Comparison of ENCODE assay signal across 16 mouse cellular contexts in genomic region chr11:54940056-54940455, GRCm38 (mm10). TPM values are rescaled to one million over a fixed set of nuclear protein-coding genes. Genes with fewer than 3 reads are reported as not detected.
A peak's percentile ranks its signal among the peaks of the same experiment; 100 is the strongest.
DNase-seq lines count a peak whose midpoint lies in the region; ATAC-seq and TF ChIP-seq lines count a peak whose summit lies in the region.
"Had no signal": no experiment of that assay in that cellular context is flagged by ENCODE, and none has a peak within 500 bp of the region (broad histone marks: within the 10 kb centered on the region; RNA-seq: fewer than 3 reads in every experiment).

No protein-coding gene starts in this region.

- H3K4me2 ChIP-seq in hindbrain, postnatal 0 days (ENCODE audit: low read depth, low read length), result no peak overlapping the region
- no peak overlapping the region for H3K4me2 ChIP-seq in hindbrain, embryonic 14.5 days (replicated peaks)
- H3K4me2 ChIP-seq: heart, embryonic 13.5 days; hindbrain, embryonic 15.5 days; limb, embryonic 15.5 days; lung, embryonic 15.5 days had no signal

- 58% methylated on average over 7 of the region's 7 CpGs for WGBS in hindbrain, postnatal 0 days
- 74% methylated on average over 7 of the region's 7 CpGs for WGBS in hindbrain, embryonic 14.5 days

- ATAC-seq in hindbrain, postnatal 0 days, result 0 out of 2 replicates have a peak, but pooled peaks have one; percentile 15
- no peak for ATAC-seq in hindbrain, embryonic 14.5 days (ENCODE audit: low FRiP score)

- no peak overlapping the region for H3K9ac ChIP-seq in hindbrain, postnatal 0 days (replicated peaks; ENCODE audit: low read length)
- H3K9ac ChIP-seq in hindbrain, embryonic 14.5 days, result no peak overlapping the region
- H3K9ac ChIP-seq: hindbrain, embryonic 15.5 days; limb, embryonic 15.5 days; lung, embryonic 15.5 days had no signal

- TF ChIP-seq CTCF in hindbrain, postnatal 0 days (IDR thresholded peaks at IDR 0.05; ENCODE audit: low read depth), result no peak

- peaks cover 7% of the 10 kb centered on the region; the same call in 1 of the 2 replicates for H3K36me3 ChIP-seq in hindbrain, postnatal 0 days (ENCODE audit: insufficient read depth, low read length)
- H3K36me3 ChIP-seq in hindbrain, embryonic 14.5 days (replicated peaks; ENCODE audit: control insufficient read depth, insufficient read depth), result peaks cover 11% of the 10 kb centered on the region
- H3K36me3 ChIP-seq: hindbrain, embryonic 15.5 days had no signal

- H3K4me1 ChIP-seq in hindbrain, postnatal 0 days (ENCODE audit: insufficient read depth, low read length), result peaks cover 3% of the 10 kb centered on the region; the same call in 1 of the 2 replicates
- peaks cover 5% of the 10 kb centered on the region; the same call in 1 of the 2 replicates for H3K4me1 ChIP-seq in hindbrain, embryonic 14.5 days (replicated peaks; ENCODE audit: control insufficient read depth, insufficient read depth, low read length)

- no peak overlapping the region for H3K4me3 ChIP-seq in hindbrain, postnatal 0 days (ENCODE audit: low read length)
- H3K4me3 ChIP-seq in hindbrain, embryonic 14.5 days (replicated peaks; ENCODE audit: low read length), result no peak overlapping the region
- H3K4me3 ChIP-seq: heart, embryonic 13.5 days; hindbrain, embryonic 15.5 days; limb, embryonic 15.5 days; lung, embryonic 15.5 days had no signal

- H3K27ac ChIP-seq in hindbrain, postnatal 0 days, result no peak overlapping the region
- no peak overlapping the region for H3K27ac ChIP-seq in hindbrain, embryonic 14.5 days
- H3K27ac ChIP-seq: heart, embryonic 13.5 days; hindbrain, embryonic 15.5 days; limb, embryonic 15.5 days; lung, embryonic 15.5 days had no signal

- DNase-seq in hindbrain, postnatal 0 days (ENCODE audit: low spot score), result peak; percentile 13
- DNase-seq in hindbrain, embryonic 14.5 days (ENCODE audit: low spot score), result no peak
- peak; percentile 82 for DNase-seq in adrenal gland, adult 8-10 months
- DNase-seq in adrenal gland, postnatal 14 days, result peak; percentile 72
- peak; percentile 58 to 71 for DNase-seq in cerebellum, postnatal 10 days
- DNase-seq in thymus, postnatal 36 days, result no peak
- DNase-seq in kidney, postnatal 25 days, result no peak
- DNase-seq: gastrocnemius, postnatal 10 days; right cerebral cortex, postnatal 4 days; thymus, postnatal 4 days had no signal

- no peaks in the 10 kb centered on the region for H3K9me3 ChIP-seq in hindbrain, postnatal 0 days (ENCODE audit: low read length)
- no peaks in the 10 kb centered on the region for H3K9me3 ChIP-seq in hindbrain, embryonic 14.5 days (ENCODE audit: control insufficient read depth, low read length)
- H3K9me3 ChIP-seq: heart, embryonic 13.5 days; hindbrain, embryonic 15.5 days; limb, embryonic 15.5 days; lung, embryonic 15.5 days had no signal

- no peaks in the 10 kb centered on the region for H3K27me3 ChIP-seq in hindbrain, postnatal 0 days (ENCODE audit: insufficient read depth, low read length)
- H3K27me3 ChIP-seq in hindbrain, embryonic 14.5 days (ENCODE audit: control insufficient read depth, insufficient read depth, low read length), result no peaks in the 10 kb centered on the region
- H3K27me3 ChIP-seq: CH12.LX; heart, embryonic 13.5 days; hindbrain, embryonic 15.5 days; limb, embryonic 15.5 days; lung, embryonic 15.5 days had no signal

RNA-seq across cellular contexts. Expression of gene Tnip1, which starts 22.7 kb away (rescaled TPM):
- total RNA-seq in hindbrain, postnatal 0 days (2014; rRNA removed), result 15.3 and 16.7 TPM in 2 replicates
- polyA plus RNA-seq in hindbrain, postnatal 0 days (2015; fragmentation: Nextera tagmentation; extraction: Ambion mirVana), result 17.1 and 19.8 TPM in 2 replicates
- 15.8 and 17.0 TPM in 2 replicates for polyA plus RNA-seq in hindbrain, embryonic 14.5 days (2014; fragmentation: Nextera tagmentation; extraction: Ambion mirVana)
- 100 to 1,000 TPM in 2 of 4 experiments, 10 to 100 TPM in 2; 94.2 to 126 (median 103) TPM for total RNA-seq in adrenal gland, adult 8-10 months (2022)
- 53.8 and 74.2 TPM in 2 replicates for total RNA-seq in adrenal gland, postnatal 14 days (2021)

RNA-seq across cellular contexts. Expression of gene Gpx3, which starts 37.8 kb away (rescaled TPM):
- total RNA-seq in hindbrain, postnatal 0 days (2014; rRNA removed), result 28.5 and 30.5 TPM in 2 replicates
- 78.0 and 78.1 TPM in 2 replicates for polyA plus RNA-seq in hindbrain, postnatal 0 days (2015; fragmentation: Nextera tagmentation; extraction: Ambion mirVana)
- 67.6 and 73.6 TPM in 2 replicates for polyA plus RNA-seq in hindbrain, embryonic 14.5 days (2014; fragmentation: Nextera tagmentation; extraction: Ambion mirVana)
- 100 to 1,000 TPM in 3 of 4 experiments, 10 to 100 TPM in 1; 89.1 to 315 (median 150) TPM for total RNA-seq in adrenal gland, adult 8-10 months (2022)
- total RNA-seq in adrenal gland, postnatal 14 days (2021), result 308 and 532 TPM in 2 replicates
- total RNA-seq: CH12.LX; megakaryocyte-erythroid progenitor cell, adult 5-6 weeks had no signal

Comparison
In these comparisons a context has a peak if more than half of its experiments do, and no peak if none do; other contexts are left out.
1. DNase-seq: peak in hindbrain, postnatal 0 days (single experiment), adrenal gland, adult 8-10 months (single experiment), adrenal gland, postnatal 14 days (single experiment) and cerebellum, postnatal 10 days (2 of 2); none in hindbrain, embryonic 14.5 days (single experiment), thymus, postnatal 36 days (0 of 2) and kidney, postnatal 25 days (0 of 2).